Mouse (Mus musculus) MEL (cell line): ENCODE measurements around the gene Gm21969. TPM values are rescaled to one million over a fixed set of nuclear protein-coding genes. Genes with fewer than 3 reads are reported as not detected.

Experiments used
- DNase-seq: peaks from one replicate; pipeline ENCODE4 v3.0.0; 2011; ENCODE audit warnings: low read depth, low spot score
- H3K27ac ChIP-seq: 2 replicates; pipeline ENCODE4 v1.5.1; 2012; ENCODE audit warnings: low read depth, mild to moderate bottlenecking, control low read depth, low read length, moderate library complexity; ENCODE audit not compliant: control insufficient read depth
- H3K27me3 ChIP-seq, 2 experiments: fragments of 150-350 bp in 1 of 2; sonication (generic) in 1 of 2; 2 replicates each; pipeline ENCODE4 v1.6.1; 2012; ENCODE audit warnings: low read length in 2 of 2, mild to moderate bottlenecking in 2 of 2, improper control_type of control experiment in 1 of 2, moderate library complexity in 1 of 2; ENCODE audit not compliant: insufficient read depth in 2 of 2, control insufficient read depth in 1 of 2
- H3K36me3 ChIP-seq, 2 experiments: 2 replicates each; pipeline ENCODE4 v1.6.1; 2012 to 2014; ENCODE audit warnings: low read length in 2 of 2, improper control_type of control experiment in 1 of 2, inconsistent platforms in 1 of 2, mild to moderate bottlenecking in 1 of 2; ENCODE audit not compliant: insufficient read depth in 2 of 2, control insufficient read depth in 1 of 2
- H3K4me1 ChIP-seq, 2 experiments: fragments of 150-350 bp in 1 of 2; sonication (generic) in 1 of 2; 2 replicates each; pipeline ENCODE4 v1.6.1; 2012; ENCODE audit warnings: low read length in 2 of 2, improper control_type of control experiment in 1 of 2, mild to moderate bottlenecking in 1 of 2; ENCODE audit not compliant: insufficient read depth in 2 of 2, control insufficient read depth in 1 of 2
- H3K4me3 ChIP-seq, 2 experiments: fragments of 150-350 bp in 1 of 2; sonication (generic) in 1 of 2; 2 replicates each; pipeline ENCODE4 v1.5.1; 2012; ENCODE audit warnings: low read depth in 2 of 2, low read length in 2 of 2, mild to moderate bottlenecking in 2 of 2, moderate library complexity in 2 of 2, control low read depth in 1 of 2, improper control_type of control experiment in 1 of 2; ENCODE audit not compliant: control insufficient read depth in 1 of 2, insufficient read depth in 1 of 2
- H3K79me2 ChIP-seq: 2 replicates; pipeline ENCODE4 v1.6.1; 2012; ENCODE audit warnings: mild to moderate bottlenecking, low read length, moderate library complexity; ENCODE audit not compliant: control insufficient read depth, poor library complexity, insufficient read depth
- H3K9ac ChIP-seq: 2 replicates; pipeline ENCODE4 v1.6.1; 2012; ENCODE audit warnings: low read depth, mild to moderate bottlenecking, control low read depth, low read length, moderate library complexity; ENCODE audit not compliant: control insufficient read depth, poor library complexity, severe bottlenecking
- H3K9me3 ChIP-seq: fragments of 150-350 bp; sonication (generic); replicated peaks from 2 replicates; pipeline ENCODE4 v1.6.1; 2012; ENCODE audit warnings: mild to moderate bottlenecking, low read length, improper control_type of control experiment, moderate library complexity; ENCODE audit not compliant: insufficient read depth
- CHD1 ChIP-seq: IDR thresholded peaks from 2 replicates; pipeline ENCODE4 v1.6.1; 2012; ENCODE audit warnings: low read depth, mild to moderate bottlenecking, inconsistent platforms, low read length, improper control_type of control experiment
- CHD2 ChIP-seq: IDR thresholded peaks from 2 replicates; pipeline ENCODE4 v1.6.1; 2011; ENCODE audit warnings: low read length, improper control_type of control experiment
- E2F4 ChIP-seq: IDR thresholded peaks from 2 replicates; pipeline ENCODE4 v1.6.1; 2011; ENCODE audit warnings: low read depth, low read length, improper control_type of control experiment, borderline replicate concordance
- ELF1 ChIP-seq: IDR thresholded peaks from 2 replicates; pipeline ENCODE4 v1.6.1; 2014; ENCODE audit warnings: low read depth, mild to moderate bottlenecking, inconsistent platforms, low read length, improper control_type of control experiment, moderate library complexity
- ETS1 ChIP-seq: IDR thresholded peaks from 2 replicates; pipeline ENCODE4 v1.6.1; 2012; ENCODE audit warnings: low read depth, mild to moderate bottlenecking, inconsistent platforms, low read length, improper control_type of control experiment, moderate library complexity
- GATA1 ChIP-seq: IDR thresholded peaks from 2 replicates; pipeline ENCODE4 v1.6.1; 2011; ENCODE audit warnings: low read depth, low read length, improper control_type of control experiment
- HCFC1 ChIP-seq: IDR thresholded peaks from 2 replicates; pipeline ENCODE4 v1.6.1; 2012; ENCODE audit warnings: low read depth, mild to moderate bottlenecking, inconsistent platforms, low read length, improper control_type of control experiment, moderate library complexity
- MAFK ChIP-seq: IDR thresholded peaks from 2 replicates; pipeline ENCODE4 v1.6.1; 2011; ENCODE audit warnings: low read depth, mild to moderate bottlenecking, low read length, improper control_type of control experiment, borderline replicate concordance
- MAZ ChIP-seq: IDR thresholded peaks from 2 replicates; pipeline ENCODE4 v1.6.1; 2012; ENCODE audit warnings: low read depth, mild to moderate bottlenecking, inconsistent platforms, low read length, improper control_type of control experiment
- MXI1 ChIP-seq: IDR thresholded peaks from 2 replicates; pipeline ENCODE4 v1.6.1; 2011; ENCODE audit warnings: mild to moderate bottlenecking, low read depth, low read length, improper control_type of control experiment
- MYB ChIP-seq: IDR thresholded peaks from 2 replicates; pipeline ENCODE4 v1.6.1; 2011; ENCODE audit warnings: mild to moderate bottlenecking, low read depth, low read length, improper control_type of control experiment
- MYC ChIP-seq: IDR thresholded peaks from 2 replicates; pipeline ENCODE4 v1.6.1; 2011; ENCODE audit warnings: low read depth, mild to moderate bottlenecking, low read length, improper control_type of control experiment, moderate library complexity
- POLR2A ChIP-seq, 2 experiments: IDR thresholded peaks; 2 replicates each; pipeline ENCODE4 v1.6.1; 2011 to 2012; ENCODE audit warnings: low read length in 2 of 2, mild to moderate bottlenecking in 2 of 2, control low read depth in 1 of 2, improper control_type of control experiment in 1 of 2, low read depth in 1 of 2, moderate library complexity in 1 of 2; ENCODE audit not compliant: control insufficient read depth in 1 of 2, insufficient read depth in 1 of 2, poor library complexity in 1 of 2
- POLR2AphosphoS5 ChIP-seq: IDR thresholded peaks from 2 replicates; pipeline ENCODE4 v1.6.1; 2012; ENCODE audit warnings: low read depth, borderline replicate concordance, mild to moderate bottlenecking, inconsistent platforms, low read length, moderate library complexity, mixed read lengths
- RAD21 ChIP-seq: IDR thresholded peaks from 2 replicates; pipeline ENCODE4 v1.6.1; 2011; ENCODE audit warnings: mild to moderate bottlenecking, low read depth, low read length, improper control_type of control experiment
- RCOR1 ChIP-seq: IDR thresholded peaks from 2 replicates; pipeline ENCODE4 v1.6.1; 2012; ENCODE audit warnings: low read depth, mild to moderate bottlenecking, inconsistent platforms, low read length, improper control_type of control experiment
- SIN3A ChIP-seq: IDR thresholded peaks from 2 replicates; pipeline ENCODE4 v1.6.1; 2012; ENCODE audit warnings: low read length, improper control_type of control experiment, inconsistent platforms
- TBP ChIP-seq: IDR thresholded peaks from 2 replicates; pipeline ENCODE4 v1.8.0; 2011; ENCODE audit warnings: low read depth, low read length, improper control_type of control experiment
- TCF12 ChIP-seq: IDR thresholded peaks from 2 replicates; pipeline ENCODE4 v1.6.1; 2014; ENCODE audit warnings: low read depth, mild to moderate bottlenecking, inconsistent platforms, low read length, improper control_type of control experiment, moderate library complexity
- USF1 ChIP-seq: IDR thresholded peaks from 2 replicates; pipeline ENCODE4 v1.6.1; 2014; ENCODE audit warnings: low read depth, mild to moderate bottlenecking, inconsistent platforms, low read length, improper control_type of control experiment, moderate library complexity
- USF2 ChIP-seq, 2 experiments: IDR thresholded peaks; 2 replicates each; pipeline ENCODE4 v1.6.1; 2011 to 2012; ENCODE audit warnings: improper control_type of control experiment in 2 of 2, low read length in 2 of 2, borderline replicate concordance in 1 of 2, inconsistent platforms in 1 of 2, low read depth in 1 of 2, mild to moderate bottlenecking in 1 of 2; ENCODE audit not compliant: insufficient read depth in 1 of 2
- polyA plus RNA-seq, 2 experiments: library from polyadenylated mRNA; stranded (reverse) in 1 of 2; unstranded in 1 of 2; fragments of >175 nt in 1 of 2; fragments of >200 nt in 1 of 2; gene quantifications; 2 replicates each; pipeline versions ENCODE4 v1.2.1 to v1.2.4; 2012; ENCODE audit warnings: low replicate concordance in 2 of 2, low read depth in 1 of 2; ENCODE audit not compliant: insufficient read length in 2 of 2, insufficient read depth in 1 of 2, missing spikeins in 1 of 2
- total RNA-seq: library from RNA; depleted of rRNA; stranded (reverse); fragments of 300-350 nt; gene quantifications from 2 replicates; pipeline ENCODE4 v1.2.3, GENCODE M21; 2012

Gene Gm21969
- total and polyA plus RNA-seq, 3 experiments, result 0.03 TPM; not detected in 2

- Histone ChIP-seq H3K27me3 (peaks cover 0 to 8% of the 10 kb centered on the region in 2 experiments; a peak in 2 of 4 replicates), H3K79me2 (no peaks in the 10 kb centered on the region), H3K27ac (no peak overlapping the region), H3K9me3 (no peaks in the 10 kb centered on the region), H3K4me1 (peaks cover 0 to 4% of the 10 kb centered on the region in 2 experiments; a peak in 2 of 4 replicates), H3K9ac (no peak overlapping the region), H3K36me3 (no peaks in the 10 kb centered on the region), H3K4me3 (no peak overlapping the region)
- TF ChIP-seq POLR2AphosphoS5 (no peak), ETS1 (no peak), ELF1 (no peak), USF2 (IDR thresholded peaks at IDR 0.05; ENCODE audit: borderline replicate concordance in 1 of 2, insufficient read depth in 1 of 2, low read depth in 1 of 2, low read length in 2 of 2) (no peak), SIN3A (no peak), E2F4 (no peak), MYC (no peak), TCF12 (no peak), RAD21 (no peak), RCOR1 (no peak), MXI1 (no peak), CHD1 (no peak)
- no peak for DNase-seq
Measured at GRCm38 (mm10) chr4:139579466-139579865, 23.5 kb upstream of the Gm21969 start.

- Histone ChIP-seq H3K79me2 (no peaks in the 10 kb centered on the region), H3K4me3 (no peak overlapping the region), H3K9ac (no peak overlapping the region), H3K36me3 (no peaks in the 10 kb centered on the region), H3K9me3 (no peaks in the 10 kb centered on the region), H3K4me1 (no peaks in the 10 kb centered on the region), H3K27me3 (no peaks in the 10 kb centered on the region), H3K27ac (no peak overlapping the region)
- TF ChIP-seq MAFK (no peak), POLR2A (IDR thresholded peaks at IDR 0.05; ENCODE audit: control insufficient read depth in 1 of 2, insufficient read depth in 1 of 2, low read depth in 1 of 2, low read length in 2 of 2, poor library complexity in 1 of 2) (no peak), USF1 (no peak), MAZ (no peak), HCFC1 (no peak), CHD2 (no peak), MYB (no peak), TCF12 (no peak), GATA1 (no peak), TBP (no peak)
- DNase-seq, result no peak
Measured at GRCm38 (mm10) chr4:139580663-139581336, 22.2 kb upstream of the Gm21969 start.
